Mouse (Mus musculus) limb, embryonic 13.5 days (tissue): ENCODE results near the gene Enpp3. TPM values are rescaled to one million over a fixed set of nuclear protein-coding genes. Genes with fewer than 3 reads are reported as not detected.
A peak's percentile ranks its signal among the peaks of the same experiment; 100 is the strongest.

Source experiments
- ATAC-seq: fragments of 200-750 bp; cut with Nextera tagmentation; 2 replicates; pipeline ENCODE4 v1.8.0; 2017; ENCODE audit warnings: low read depth, moderate number of reproducible peaks, moderate TSS enrichment; ENCODE audit not compliant: low FRiP score
- H3K27ac ChIP-seq: fragments of 300-500 bp; sonication (generic); 2 replicates; pipeline ENCODE4 v1.5.1; 2015; ENCODE audit warnings: inconsistent platforms, mild to moderate bottlenecking, moderate library complexity
- H3K27me3 ChIP-seq: fragments of 300-500 bp; sonication (generic); 2 replicates; pipeline ENCODE4 v1.6.1; 2015; ENCODE audit warnings: mild to moderate bottlenecking, inconsistent platforms
- H3K36me3 ChIP-seq: fragments of 300-500 bp; sonication (generic); 2 replicates; pipeline ENCODE4 v1.6.1; 2015; ENCODE audit warnings: inconsistent platforms, mild to moderate bottlenecking, moderate library complexity
- H3K4me1 ChIP-seq: fragments of 300-500 bp; sonication (generic); 2 replicates; pipeline ENCODE4 v1.6.1; 2015; ENCODE audit warnings: inconsistent platforms
- H3K4me2 ChIP-seq: fragments of 300-500 bp; sonication (generic); replicated peaks from 2 replicates; pipeline ENCODE4 v1.6.1; 2015; ENCODE audit warnings: inconsistent platforms, mild to moderate bottlenecking, moderate library complexity
- H3K4me3 ChIP-seq: fragments of 300-500 bp; sonication (generic); 2 replicates; pipeline ENCODE4 v1.5.1; 2015; ENCODE audit warnings: moderate library complexity, mild to moderate bottlenecking, inconsistent platforms
- H3K9ac ChIP-seq: fragments of 300-500 bp; sonication (generic); 2 replicates; pipeline ENCODE4 v1.6.1; 2015; ENCODE audit warnings: mild to moderate bottlenecking, inconsistent platforms
- H3K9me3 ChIP-seq: fragments of 300-500 bp; sonication (generic); 2 replicates; pipeline ENCODE4 v1.6.1; 2016; ENCODE audit warnings: inconsistent platforms
- WGBS: fragments of 180-500 bp; shearing (Covaris S2); methylation state at CpG from one replicate; pipeline ENCODE4 v1.1.7; 2015; 5-methylcytosine and 5-hydroxymethylcytosine counted together
- polyA plus RNA-seq: library from polyadenylated mRNA; unstranded; fragments of >200 nt; fragmentation: Nextera tagmentation; extraction: Ambion mirVana; gene quantifications from 2 replicates; pipeline ENCODE4 v1.2.1, GENCODE M21; 2015

Gene Enpp3
- polyA plus RNA-seq, 1 experiment from 2014 or later = 8.1 TPM

DNA sequence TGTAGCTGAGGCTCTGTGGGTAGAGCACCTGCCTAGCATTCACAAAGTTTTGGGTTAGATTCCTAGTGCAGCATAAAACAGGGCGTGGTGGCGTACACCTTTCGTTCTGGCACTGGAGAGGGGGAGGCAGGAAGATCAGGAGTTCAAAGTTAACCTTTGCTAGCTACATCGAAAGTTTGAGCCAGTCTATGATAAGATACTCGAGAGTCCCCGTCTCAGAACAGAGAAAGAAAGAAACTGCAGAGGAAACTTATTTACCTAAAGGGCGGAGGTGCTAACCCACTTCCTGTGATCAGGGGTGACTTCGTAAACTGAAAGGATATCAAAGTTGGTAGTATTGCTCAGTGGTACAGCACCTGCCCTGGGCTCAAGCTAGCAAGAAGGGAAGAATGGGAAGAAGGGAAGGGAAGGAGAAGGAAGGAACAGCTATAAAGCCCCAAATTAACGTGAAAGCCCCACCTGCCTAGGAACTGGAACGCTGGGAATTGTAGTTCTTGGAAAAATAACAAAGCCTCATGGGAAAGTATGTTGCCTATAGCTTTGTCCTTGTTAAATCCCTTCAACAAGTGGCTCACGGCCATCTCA lies 88.3 kb downstream of the Enpp3 start:
- Histone ChIP-seq H3K36me3 (no peaks in the 10 kb centered on the region), H3K4me3 (peak overlapping the region; percentile 35), H3K4me2 (peak overlapping the region; percentile 56), H3K27ac (peak overlapping the region; percentile 80; the same call in 1 of the 2 replicates), H3K27me3 (no peaks in the 10 kb centered on the region), H3K4me1 (peaks cover 26% of the 10 kb centered on the region), H3K9ac (no peak overlapping the region), H3K9me3 (no peaks in the 10 kb centered on the region)
- ATAC-seq = no peak
- 45% methylated on average over 11 of the region's 11 CpGs for WGBS

DNA sequence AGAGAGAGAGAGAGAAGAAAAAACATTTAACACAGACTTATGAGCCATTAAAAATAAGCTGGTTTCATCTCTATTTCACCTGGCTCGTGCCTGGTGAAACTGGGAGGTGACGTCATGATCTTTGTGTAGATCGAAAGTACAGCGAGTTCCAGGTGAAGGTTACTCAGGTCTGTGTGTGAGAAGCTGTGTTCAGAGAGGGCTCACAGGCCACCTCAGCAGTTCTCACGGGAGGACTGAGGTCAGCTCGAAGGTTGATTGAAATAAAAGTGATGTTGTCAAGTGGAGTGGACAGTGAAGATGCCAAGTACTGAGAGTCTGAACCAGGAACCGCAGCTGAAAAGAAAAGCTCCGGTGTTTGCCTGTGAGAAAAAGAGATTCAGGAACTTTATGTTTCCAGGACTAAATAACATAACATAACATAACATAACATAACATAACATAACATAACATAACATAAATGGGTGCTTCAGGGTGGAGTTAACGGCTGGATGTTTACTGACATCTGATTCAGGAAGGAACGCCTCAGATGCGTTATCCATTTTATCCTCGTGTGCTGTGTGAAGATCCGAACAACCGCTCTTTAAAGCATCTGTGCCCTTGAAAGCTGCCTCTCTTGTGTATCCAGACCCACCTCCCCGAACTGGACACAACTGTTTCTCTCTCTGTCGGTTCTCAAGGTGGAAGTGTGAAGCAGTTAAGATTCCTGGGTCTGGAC lies 88.9 kb downstream of the Enpp3 start:
- Histone ChIP-seq H3K27me3 (no peaks in the 10 kb centered on the region), H3K4me2 (peak overlapping the region; percentile 56), H3K4me3 (peak overlapping the region; percentile 35), H3K9me3 (no peaks in the 10 kb centered on the region), H3K4me1 (peaks cover 26% of the 10 kb centered on the region), H3K36me3 (no peaks in the 10 kb centered on the region), H3K27ac (no peak overlapping the region), H3K9ac (no peak overlapping the region)
- 68% methylated on average over 16 of the region's 16 CpGs for WGBS
- no peak for ATAC-seq

DNA sequence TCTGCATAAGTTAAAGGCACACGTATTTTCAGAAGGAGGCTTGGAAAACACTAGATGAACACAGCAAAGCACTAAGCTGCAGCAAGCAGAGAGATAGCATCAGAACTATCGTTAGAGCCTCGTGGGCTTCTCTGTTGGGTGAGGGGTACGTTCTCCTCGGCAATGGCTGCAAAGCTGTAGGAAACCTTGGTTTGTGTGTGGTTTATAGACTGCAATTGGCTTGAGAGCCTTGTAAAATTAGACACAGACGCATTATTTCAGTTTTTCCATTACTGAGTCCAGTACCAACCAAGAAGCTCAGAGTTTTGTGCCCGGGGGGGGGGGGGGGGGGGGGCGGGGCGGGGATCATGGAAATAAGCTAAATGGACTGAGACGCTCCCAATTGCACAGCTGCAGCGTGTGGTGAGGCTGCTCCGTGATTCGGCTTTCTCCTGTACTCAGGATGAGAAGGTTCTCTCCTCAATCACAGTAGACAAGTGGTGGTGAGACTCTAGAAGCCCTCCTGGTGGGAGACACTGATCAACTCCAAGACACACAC lies 99.6 kb downstream of the Enpp3 start:
- peak overlapping the region; percentile 58; the same call in 1 of the 2 replicates for H3K27ac ChIP-seq

DNA sequence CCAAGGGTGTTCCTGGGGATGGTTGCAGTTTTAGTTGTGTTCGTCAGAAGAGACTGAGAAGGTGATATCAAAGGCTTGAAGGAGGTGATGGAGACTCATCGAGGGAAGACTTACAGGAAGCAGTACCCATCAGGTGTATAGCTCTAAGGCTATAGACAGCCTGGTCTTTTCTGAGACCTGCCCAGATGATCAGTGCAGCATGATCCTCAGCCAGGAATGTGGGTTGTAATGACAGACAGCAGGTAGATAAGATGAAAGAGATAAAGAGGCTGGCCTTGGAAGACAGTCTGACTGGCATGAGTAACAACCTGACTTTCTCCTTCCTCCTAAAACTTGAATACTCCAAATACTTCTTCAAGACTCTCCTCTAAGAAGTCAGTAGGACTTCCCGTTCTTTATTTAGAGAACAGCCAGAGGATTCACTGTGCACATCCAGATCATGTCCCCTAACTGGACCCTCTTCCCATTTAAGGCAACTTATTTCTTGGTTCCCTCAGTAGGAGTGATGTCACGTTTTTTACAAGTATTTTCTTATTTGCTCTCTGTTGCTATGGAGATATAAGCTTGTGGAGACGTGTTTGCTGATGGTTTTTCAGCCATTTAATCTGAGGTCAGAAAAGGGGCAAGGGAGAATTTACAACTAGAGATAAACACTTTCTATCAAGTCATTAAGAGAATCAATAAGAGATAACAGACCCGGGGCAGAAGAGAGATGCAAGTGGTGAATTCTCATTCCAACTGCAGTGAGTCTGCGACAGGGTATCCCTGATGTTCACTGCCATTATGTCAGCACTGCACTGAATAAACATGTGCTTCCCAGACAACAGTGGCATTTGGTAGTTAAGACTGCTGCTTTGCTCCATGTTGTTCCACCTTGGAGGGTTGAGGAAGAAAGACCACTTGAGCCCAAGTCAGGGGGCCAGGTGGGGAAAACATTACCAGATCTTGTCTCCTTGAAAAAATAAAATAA lies 101.1 kb downstream of the Enpp3 start:
- no peak overlapping the region for H3K27ac ChIP-seq
- no peaks in the 10 kb centered on the region for H3K27me3 ChIP-seq
- WGBS = 61% methylated on average over 7 of the region's 7 CpGs
- H3K4me1 ChIP-seq = peaks cover 9% of the 10 kb centered on the region; the same call in 1 of the 2 replicates
- H3K9me3 ChIP-seq = no peaks in the 10 kb centered on the region
- H3K9ac ChIP-seq = no peak overlapping the region
- H3K36me3 ChIP-seq = no peaks in the 10 kb centered on the region
- H3K4me3 ChIP-seq = no peak overlapping the region
- H3K4me2 ChIP-seq = no peak overlapping the region
- no peak for ATAC-seq

More for the DNA sequence above, 99.6 kb downstream of the Enpp3 start:
- no peak overlapping the region for H3K4me3 ChIP-seq
- 42% methylated on average over 12 of the region's 13 CpGs for WGBS
- H3K9ac ChIP-seq = no peak overlapping the region
- H3K4me1 ChIP-seq = peaks cover 9% of the 10 kb centered on the region; the same call in 1 of the 2 replicates
- H3K9me3 ChIP-seq = no peaks in the 10 kb centered on the region
- H3K27me3 ChIP-seq = no peaks in the 10 kb centered on the region
- H3K36me3 ChIP-seq = no peaks in the 10 kb centered on the region
- H3K4me2 ChIP-seq = peak overlapping the region; percentile 36
- ATAC-seq = peak; percentile 71; the same call in 1 of the 2 replicates

DNA sequence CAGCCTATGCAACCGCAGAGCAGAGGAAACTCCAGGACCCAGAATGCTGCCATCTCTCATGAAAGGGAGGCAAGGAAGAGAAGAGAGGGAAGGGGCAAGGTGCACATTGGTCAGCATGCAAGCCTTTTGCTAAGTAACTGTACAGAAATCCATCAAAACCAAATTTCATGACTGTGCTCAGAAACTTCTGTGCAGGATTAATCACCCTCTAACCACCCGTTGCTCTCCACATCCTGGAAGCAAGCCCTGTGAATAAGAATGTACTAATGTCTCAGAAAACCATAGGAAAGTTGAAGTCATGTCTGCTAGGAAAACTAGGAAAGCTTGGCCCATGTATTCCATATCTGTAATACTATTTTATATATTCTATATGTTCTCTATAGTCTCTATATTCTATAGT lies 103.5 kb downstream of the Enpp3 start:
- H3K4me3 ChIP-seq = no peak overlapping the region
- no peak for ATAC-seq
- peaks cover 9% of the 10 kb centered on the region; the same call in 1 of the 2 replicates for H3K4me1 ChIP-seq
- no peak overlapping the region for H3K27ac ChIP-seq
- H3K4me2 ChIP-seq = no peak overlapping the region
- no peaks in the 10 kb centered on the region for H3K36me3 ChIP-seq
- WGBS = 55% methylated on average over 2 of the region's 2 CpGs
- H3K9ac ChIP-seq = no peak overlapping the region
- no peaks in the 10 kb centered on the region for H3K27me3 ChIP-seq
- H3K9me3 ChIP-seq = no peaks in the 10 kb centered on the region

DNA sequence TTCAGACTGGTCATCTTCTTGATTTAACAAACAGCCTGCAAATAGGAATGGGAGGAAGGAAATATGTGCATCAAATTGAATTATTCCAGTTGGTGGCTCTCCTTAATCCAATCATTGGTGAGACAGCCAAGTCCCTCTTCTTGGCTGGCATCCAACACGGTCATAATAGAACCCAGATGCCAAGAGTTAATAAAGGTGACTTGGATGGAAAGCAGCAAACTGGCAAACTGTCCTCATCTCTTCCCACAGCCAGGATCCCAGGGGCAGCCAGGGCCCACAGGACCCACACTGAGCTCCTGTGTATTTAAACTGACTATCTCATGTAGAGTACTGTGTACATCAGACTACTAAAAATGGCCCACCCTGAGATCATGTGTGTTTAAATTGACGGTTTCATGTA lies 104.2 kb downstream of the Enpp3 start:
- no peak overlapping the region for H3K27ac ChIP-seq
- no peak overlapping the region for H3K4me2 ChIP-seq
- no peaks in the 10 kb centered on the region for H3K36me3 ChIP-seq
- no peaks in the 10 kb centered on the region for H3K9me3 ChIP-seq
- no peak for ATAC-seq
- no peak overlapping the region for H3K4me3 ChIP-seq
- WGBS = 67% methylated on average over 2 of the region's 2 CpGs
- no peak overlapping the region for H3K9ac ChIP-seq
- peaks cover 8% of the 10 kb centered on the region; the same call in 1 of the 2 replicates for H3K4me1 ChIP-seq
- no peaks in the 10 kb centered on the region for H3K27me3 ChIP-seq

DNA sequence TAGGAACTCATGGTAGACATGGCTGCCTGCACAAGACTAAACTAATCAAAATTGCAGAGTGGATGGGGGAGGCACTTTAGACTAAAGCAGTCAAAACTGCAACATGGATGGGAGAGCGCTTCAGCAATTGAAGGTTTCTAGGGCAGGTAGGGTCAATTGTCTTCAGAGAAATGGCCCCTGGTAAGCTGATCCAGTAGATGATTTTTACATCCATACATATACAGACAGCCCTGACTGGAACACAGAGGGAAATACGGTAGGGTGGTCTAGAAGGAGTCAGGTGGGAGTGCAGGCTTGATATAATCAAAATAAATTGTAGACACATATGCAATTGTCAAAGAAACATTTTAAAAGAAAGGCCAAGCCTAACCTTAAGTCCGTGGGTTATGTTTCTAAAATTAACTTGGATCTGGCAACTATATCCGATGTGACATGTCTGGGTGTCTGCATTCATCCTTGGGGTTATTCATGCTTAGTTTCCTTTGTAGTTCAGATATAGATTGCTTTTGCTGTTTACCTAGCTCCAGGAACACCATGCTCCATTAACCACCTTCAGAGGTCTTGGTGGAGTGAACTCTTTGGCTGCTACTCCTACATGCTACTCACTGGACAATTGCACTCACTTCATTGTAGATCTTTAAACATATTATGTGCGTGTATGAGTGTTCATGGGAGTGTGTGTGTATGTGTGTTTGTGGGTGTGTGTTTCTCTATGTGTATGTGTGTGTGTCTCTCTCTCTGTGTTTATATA lies 107.4 kb downstream of the Enpp3 start:
- no peak for ATAC-seq

DNA sequence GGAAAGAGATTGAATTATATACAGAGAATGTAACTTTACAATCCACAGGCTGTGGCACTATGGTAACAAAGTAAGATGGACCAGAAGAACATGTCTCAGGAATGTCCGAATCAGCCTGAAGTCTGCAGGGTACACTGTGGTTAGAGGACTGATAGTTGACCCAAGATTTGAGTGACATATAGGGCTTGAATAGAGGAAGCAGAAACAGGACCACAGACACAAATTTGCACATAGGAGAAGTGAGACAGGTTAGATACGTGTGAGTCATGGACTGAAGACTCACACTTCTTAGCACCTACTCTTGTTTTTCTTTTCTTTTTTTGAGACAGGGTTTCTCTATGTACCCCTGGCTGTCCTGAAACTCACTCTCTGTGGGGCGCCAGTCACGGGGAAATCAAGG lies 115.1 kb downstream of the Enpp3 start:
- 95% methylated on average over 4 of the region's 4 CpGs for WGBS
- Histone ChIP-seq H3K4me3 (no peak overlapping the region), H3K9me3 (no peaks in the 10 kb centered on the region), H3K4me1 (no peaks in the 10 kb centered on the region), H3K4me2 (no peak overlapping the region), H3K27me3 (no peaks in the 10 kb centered on the region), H3K36me3 (no peaks in the 10 kb centered on the region), H3K27ac (no peak overlapping the region), H3K9ac (no peak overlapping the region)
- no peak for ATAC-seq

More for the DNA sequence above, 107.4 kb downstream of the Enpp3 start:
- Histone ChIP-seq H3K36me3 (no peaks in the 10 kb centered on the region), H3K4me2 (no peak overlapping the region), H3K4me1 (0 out of 2 replicates have a peak, but pooled peaks cover 2% of the 10 kb centered on the region), H3K4me3 (no peak overlapping the region), H3K9me3 (no peaks in the 10 kb centered on the region), H3K9ac (no peak overlapping the region), H3K27ac (no peak overlapping the region), H3K27me3 (no peaks in the 10 kb centered on the region)
- WGBS = 90% methylated on average over 5 of the region's 5 CpGs

DNA sequence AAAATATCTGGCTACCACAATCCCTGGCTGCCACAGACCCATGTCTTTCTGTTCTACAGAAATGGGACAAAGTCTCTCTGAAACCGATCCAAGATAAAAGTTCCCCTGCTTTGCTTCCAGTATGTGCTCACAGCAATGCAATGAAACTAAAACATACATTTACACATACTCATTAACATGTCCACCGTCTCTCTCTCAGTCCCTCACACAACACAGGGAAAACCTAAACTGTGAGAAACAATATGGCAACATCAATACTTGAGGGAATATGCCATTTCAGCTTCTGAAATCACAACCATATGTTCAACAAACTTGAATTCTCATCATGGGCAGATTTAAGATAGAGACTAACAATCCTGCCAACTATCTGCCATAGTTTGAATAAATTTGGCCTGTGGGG lies 117.4 kb downstream of the Enpp3 start:
- no peak overlapping the region for H3K4me2 ChIP-seq
- H3K9me3 ChIP-seq = no peaks in the 10 kb centered on the region
- 82% methylated on average over 2 of the region's 2 CpGs for WGBS
- H3K4me1 ChIP-seq = no peaks in the 10 kb centered on the region
- H3K9ac ChIP-seq = no peak overlapping the region
- H3K27ac ChIP-seq = no peak overlapping the region
- H3K27me3 ChIP-seq = no peaks in the 10 kb centered on the region
- H3K36me3 ChIP-seq = no peaks in the 10 kb centered on the region
- ATAC-seq = no peak
- no peak overlapping the region for H3K4me3 ChIP-seq
